Mouse (Mus musculus) liver, embryonic 16.5 days (tissue): ENCODE data around the gene Zfp580. TPM values are rescaled to one million over a fixed set of nuclear protein-coding genes. Genes with fewer than 3 reads are reported as not detected.
"Not testable (repeated sequence)": the region's sequence is repeated elsewhere in the genome, so short reads cannot be mapped to it uniquely, and the experiment has no call there.

ENCODE experiments used
- ATAC-seq: fragments of 200-750 bp; cut with Nextera tagmentation; 2 replicates; pipeline ENCODE4 v1.8.0; 2017; ENCODE audit warnings: low read depth, mild to moderate bottlenecking, moderate number of reproducible peaks, moderate library complexity
- H3K27ac ChIP-seq: fragments of 300-500 bp; sonication (generic); 2 replicates; pipeline ENCODE4 v1.5.1; 2014; ENCODE audit warnings: mild to moderate bottlenecking, low read length
- H3K27me3 ChIP-seq: fragments of 300-500 bp; sonication (generic); 2 replicates; pipeline ENCODE4 v1.6.1; 2014; ENCODE audit warnings: low read depth, low read length, mixed read lengths; ENCODE audit not compliant: control insufficient read depth, insufficient read depth
- H3K36me3 ChIP-seq: fragments of 300-500 bp; sonication (generic); 2 replicates; pipeline ENCODE4 v1.6.1; 2014; ENCODE audit warnings: mild to moderate bottlenecking; ENCODE audit not compliant: control insufficient read depth, insufficient read depth
- H3K4me1 ChIP-seq: fragments of 300-500 bp; sonication (generic); 2 replicates; pipeline ENCODE4 v1.6.1; 2014; ENCODE audit warnings: low read depth, low read length, mixed read lengths; ENCODE audit not compliant: control insufficient read depth
- H3K4me2 ChIP-seq: fragments of 300-500 bp; sonication (generic); 2 replicates; pipeline ENCODE4 v1.6.1; 2014; ENCODE audit warnings: low read depth, low read length, mixed read lengths
- H3K4me3 ChIP-seq: fragments of 300-500 bp; sonication (generic); 2 replicates; pipeline ENCODE4 v1.5.1; 2014; ENCODE audit warnings: low read depth, mild to moderate bottlenecking, low read length
- H3K9ac ChIP-seq: fragments of 300-500 bp; sonication (generic); 2 replicates; pipeline ENCODE4 v1.6.1; 2014; ENCODE audit warnings: low read depth, low read length
- H3K9me3 ChIP-seq: fragments of 300-500 bp; sonication (generic); replicated peaks from 2 replicates; pipeline ENCODE4 v1.6.1; 2016; ENCODE audit warnings: low read length; ENCODE audit not compliant: control insufficient read depth
- whole genome bisulfite sequencing: fragments of 180-500 bp; shearing (Covaris S2); extraction: QIAGEN DNeasy Blood & Tissue Kit; methylation state at CpG from one replicate; pipeline ENCODE4 v1.1.7; 2014; ENCODE audit not compliant: insufficient replicate concordance; 5-methylcytosine and 5-hydroxymethylcytosine counted together
- polyA plus RNA-seq: library from polyadenylated mRNA; unstranded; fragments of >200 nt; fragmentation: Nextera tagmentation; extraction: Ambion mirVana; gene quantifications from 2 replicates; pipeline ENCODE4 v1.2.1, GENCODE M21; 2015

Zfp580 gene
- polyA plus RNA-seq, 1 experiment from 2014 or later: 1.8 TPM

- Histone ChIP-seq H3K9ac (no peak overlapping the region), H3K4me3 (no peak overlapping the region), H3K27me3 (no peaks in the 10 kb centered on the region), H3K27ac (no peak overlapping the region), H3K4me2 (no peak overlapping the region), H3K9me3 (no peaks in the 10 kb centered on the region), H3K4me1 (peaks cover 51% of the 10 kb centered on the region), H3K36me3 (peaks cover 63% of the 10 kb centered on the region)
- 89% methylated on average over 5 of the region's 5 CpGs for WGBS
- ATAC-seq: no peak
Measured at GRCm38 (mm10) chr7:5074984-5075383, 23.6 kb downstream of the Zfp580 start.

GRCm38 (mm10) chr7:5076931-5077330, 25.6 kb downstream of the Zfp580 start:
- no peaks in the 10 kb centered on the region for H3K9me3 ChIP-seq
- no peak overlapping the region for H3K4me2 ChIP-seq
- peaks cover 55% of the 10 kb centered on the region for H3K4me1 ChIP-seq
- H3K27ac ChIP-seq: peak overlapping the region; percentile 63
- no peak overlapping the region for H3K4me3 ChIP-seq
- ATAC-seq: peak; percentile 16; the same call in 1 of the 2 replicates
- H3K27me3 ChIP-seq: no peaks in the 10 kb centered on the region
- WGBS: 41% methylated on average over 2 of the region's 2 CpGs
- no peak overlapping the region for H3K9ac ChIP-seq
- peaks cover 46% of the 10 kb centered on the region for H3K36me3 ChIP-seq

DNA sequence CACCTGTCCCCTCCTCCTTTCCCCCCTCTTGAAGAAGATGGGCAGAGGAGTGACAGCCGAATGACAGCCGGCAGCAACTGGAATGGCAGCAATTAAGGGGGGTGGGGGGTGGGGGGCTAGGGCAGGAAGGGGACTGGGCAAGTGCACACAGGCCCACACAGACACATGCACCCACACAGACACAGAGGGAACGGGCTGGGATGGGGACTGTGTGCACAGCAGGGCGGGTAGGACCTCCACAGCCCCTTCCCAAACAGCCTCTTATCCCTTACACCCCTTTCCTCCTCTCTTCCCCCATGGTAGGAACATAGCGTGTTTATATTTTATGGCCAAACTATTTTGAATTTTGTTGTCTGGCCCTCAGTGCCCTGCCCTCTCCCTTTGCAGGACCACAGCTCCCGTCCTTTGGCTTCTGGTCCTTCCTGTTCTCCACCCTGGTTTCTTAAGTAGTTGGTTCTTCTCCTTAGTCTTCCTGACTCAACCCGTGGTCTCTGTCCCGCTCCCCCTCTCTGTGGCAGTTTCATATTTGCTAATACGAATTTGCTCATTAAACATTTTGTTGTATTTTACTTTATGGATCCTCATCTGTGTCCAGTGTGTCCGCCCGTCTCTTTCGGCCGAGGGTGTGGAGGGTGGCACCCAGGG, 28.1 kb downstream of the Zfp580 start:
- Histone ChIP-seq H3K27ac (peak overlapping the region; percentile 95), H3K4me1 (peaks cover 47% of the 10 kb centered on the region), H3K4me2 (peak overlapping the region; percentile 68), H3K36me3 (peaks cover 41% of the 10 kb centered on the region), H3K4me3 (peak overlapping the region; percentile 98), H3K9ac (peak overlapping the region; percentile 43)
- 36% methylated on average over 9 of the region's 13 CpGs for WGBS
- H3K27me3 ChIP-seq, ATAC-seq, H3K9me3 ChIP-seq: not testable (repeated sequence)

GRCm38 (mm10) chr7:5080010-5080751, 28.8 kb downstream of the Zfp580 start, which contains the start of gene Epn1:
Gene Epn1 (plus strand): TSS chr7:5080235.
- Histone ChIP-seq H3K36me3 (peaks cover 41% of the 10 kb centered on the region), H3K9me3 (no peaks in the 10 kb centered on the region), H3K4me1 (peaks cover 47% of the 10 kb centered on the region), H3K27me3 (no peaks in the 10 kb centered on the region), H3K27ac (peak within 1 kb of the TSS; percentile 95), H3K4me3 (peak within 1 kb of the TSS; percentile 98), H3K9ac (peak within 1 kb of the TSS; percentile 98), H3K4me2 (peak within 1 kb of the TSS; percentile 68)
- ATAC-seq: peak; percentile 90
- under 1% methylated on average over 75 of the region's 81 CpGs for WGBS

- 7% methylated on average over 6 of the region's 6 CpGs for WGBS
- Histone ChIP-seq H3K9me3 (no peaks in the 10 kb centered on the region), H3K4me2 (peak overlapping the region; percentile 68), H3K27me3 (no peaks in the 10 kb centered on the region), H3K36me3 (peaks cover 41% of the 10 kb centered on the region), H3K4me1 (peaks cover 48% of the 10 kb centered on the region), H3K9ac (peak overlapping the region; percentile 98), H3K4me3 (peak overlapping the region; percentile 98), H3K27ac (peak overlapping the region; percentile 95)
- no peak for ATAC-seq
Measured at GRCm38 (mm10) chr7:5080815-5081214, 29.5 kb downstream of the Zfp580 start.

DNA sequence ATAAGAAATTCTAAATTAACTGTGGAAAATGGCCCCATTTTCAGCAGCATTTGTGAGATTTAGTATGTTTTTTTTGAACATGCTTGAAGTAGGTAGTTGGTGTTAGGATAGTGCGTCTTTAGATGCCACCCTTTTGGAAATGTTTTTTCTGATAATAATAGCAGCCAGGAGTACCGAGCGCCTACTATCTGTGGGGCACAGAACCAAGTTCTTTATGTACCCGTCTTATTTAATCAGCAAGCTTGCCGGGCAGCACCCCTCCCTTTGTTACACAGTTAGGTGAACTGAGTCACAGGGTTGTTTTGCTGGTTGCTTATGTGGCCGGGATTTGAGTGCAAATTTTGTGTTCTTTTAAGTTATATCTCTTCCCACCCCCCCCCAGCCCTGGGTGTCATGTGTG, 29.9 kb downstream of the Zfp580 start:
- peak; percentile 51 for ATAC-seq
- peak overlapping the region; percentile 98 for H3K9ac ChIP-seq
- no peaks in the 10 kb centered on the region for H3K27me3 ChIP-seq
- H3K4me1 ChIP-seq: peaks cover 45% of the 10 kb centered on the region
- H3K4me3 ChIP-seq: peak overlapping the region; percentile 98
- WGBS: 11% methylated on average over 6 of the region's 6 CpGs
- H3K36me3 ChIP-seq: peaks cover 37% of the 10 kb centered on the region
- no peaks in the 10 kb centered on the region for H3K9me3 ChIP-seq
- H3K27ac ChIP-seq: peak overlapping the region; percentile 95
- H3K4me2 ChIP-seq: peak overlapping the region; percentile 68

- Histone ChIP-seq H3K27ac (peak overlapping the region; percentile 95), H3K27me3 (no peaks in the 10 kb centered on the region), H3K4me1 (peaks cover 40% of the 10 kb centered on the region), H3K9me3 (no peaks in the 10 kb centered on the region), H3K4me2 (peak overlapping the region; percentile 68), H3K4me3 (peak overlapping the region; percentile 98), H3K36me3 (peaks cover 36% of the 10 kb centered on the region), H3K9ac (peak overlapping the region; percentile 98)
- ATAC-seq: no peak
- 81% methylated on average over 2 of the region's 2 CpGs for WGBS
Measured at GRCm38 (mm10) chr7:5081939-5082338, 30.6 kb downstream of the Zfp580 start.

DNA sequence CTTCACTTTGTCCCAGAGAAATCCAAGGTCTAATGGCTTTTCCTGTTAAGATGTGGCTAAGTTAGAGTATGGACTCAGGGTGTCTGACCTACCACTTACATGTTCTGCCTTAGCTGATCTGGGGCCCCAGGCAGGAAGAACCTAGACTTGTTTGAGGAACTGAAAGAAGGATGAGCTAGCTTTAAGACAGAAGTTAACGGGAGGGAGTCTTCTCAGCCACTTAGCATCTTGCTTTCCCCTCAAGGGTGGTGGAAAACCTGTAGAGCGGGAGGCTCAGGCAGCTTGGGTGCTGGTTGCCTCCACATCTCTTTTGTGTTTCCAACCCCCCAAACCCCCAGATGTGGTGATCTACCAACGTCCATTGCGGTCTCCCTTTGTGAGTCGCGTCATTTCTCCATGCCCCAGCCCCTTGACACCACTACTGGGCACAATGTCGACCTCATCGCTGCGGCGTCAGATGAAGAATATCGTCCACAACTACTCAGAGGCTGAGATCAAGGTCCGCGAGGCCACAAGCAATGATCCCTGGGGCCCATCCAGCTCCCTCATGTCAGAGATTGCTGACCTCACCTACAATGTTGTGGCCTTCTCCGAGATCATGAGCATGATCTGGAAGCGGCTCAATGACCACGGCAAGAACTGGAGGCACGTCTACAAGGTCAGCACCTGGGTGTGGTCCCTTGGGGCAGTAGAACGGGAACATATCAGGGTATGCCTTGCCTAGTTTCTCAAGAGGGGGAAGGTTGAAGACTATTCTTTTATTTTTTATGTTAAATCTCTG, 32.2 kb downstream of the Zfp580 start:
- no peak for ATAC-seq
- Histone ChIP-seq H3K36me3 (peaks cover 33% of the 10 kb centered on the region), H3K9ac (no peak overlapping the region), H3K4me2 (no peak overlapping the region; the same call in none of the 2 replicates), H3K27me3 (no peaks in the 10 kb centered on the region), H3K4me1 (peaks cover 41% of the 10 kb centered on the region), H3K9me3 (no peaks in the 10 kb centered on the region), H3K27ac (peak overlapping the region; percentile 55; the same call in 1 of the 2 replicates), H3K4me3 (0 out of 2 replicates have a peak overlapping the region, but pooled peaks have one; percentile 4)
- WGBS: 76% methylated on average over 18 of the region's 18 CpGs
